Mouse (Mus musculus): ENCODE data around the gene Gan.

DNA sequence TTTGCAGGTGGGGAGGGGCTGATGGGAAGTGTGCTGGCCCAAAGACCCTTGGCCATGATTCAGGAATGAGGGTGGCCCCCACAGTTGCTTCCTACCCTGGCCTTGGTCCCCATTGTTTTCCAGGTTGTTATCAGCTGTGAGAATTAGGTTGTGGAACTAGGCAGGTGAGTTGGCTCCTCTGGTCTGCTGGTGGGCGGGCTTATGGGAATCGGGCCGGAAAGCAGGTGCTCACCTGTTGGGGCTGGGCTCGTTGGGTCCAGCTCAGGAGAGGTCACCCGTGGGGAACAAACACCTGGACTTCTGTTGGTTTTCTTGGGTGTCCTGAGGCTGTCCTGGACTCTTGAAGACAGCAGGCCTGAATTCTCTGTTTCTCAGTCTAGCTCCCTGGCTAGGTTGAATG is 107.1 kb downstream of the Gan start:
- TF ChIP-seq CTCF (IDR thresholded peaks at IDR 0.05; ENCODE audit: extremely low read depth, insufficient read depth, low read length) (no peak), POLR2A (IDR thresholded peaks at IDR 0.05; ENCODE audit: extremely low read depth, insufficient read depth, low read length) (no peak)
